Mouse (Mus musculus) urinary bladder, adult 2 months (tissue): ENCODE measurements around the gene Inpp5k. TPM values are rescaled to one million over a fixed set of nuclear protein-coding genes. Genes with fewer than 3 reads are reported as not detected.
"Not testable (repeated sequence)": the region's sequence is repeated elsewhere in the genome, so short reads cannot be mapped to it uniquely, and the experiment has no call there.

Source experiments
- DNase-seq: peaks from one replicate; pipeline ENCODE4 v3.0.0; 2022; ENCODE audit warnings: low spot score
- polyA plus RNA-seq: library from polyadenylated mRNA; depleted of rRNA; stranded (reverse); fragments of >200 nt; gene quantifications from 2 replicates; pipeline ENCODE4 v1.2.3, GENCODE M21; 2012; rRNA removed

The Inpp5k gene
- polyA plus RNA-seq, 1 experiment, result 68.7 TPM

DNA sequence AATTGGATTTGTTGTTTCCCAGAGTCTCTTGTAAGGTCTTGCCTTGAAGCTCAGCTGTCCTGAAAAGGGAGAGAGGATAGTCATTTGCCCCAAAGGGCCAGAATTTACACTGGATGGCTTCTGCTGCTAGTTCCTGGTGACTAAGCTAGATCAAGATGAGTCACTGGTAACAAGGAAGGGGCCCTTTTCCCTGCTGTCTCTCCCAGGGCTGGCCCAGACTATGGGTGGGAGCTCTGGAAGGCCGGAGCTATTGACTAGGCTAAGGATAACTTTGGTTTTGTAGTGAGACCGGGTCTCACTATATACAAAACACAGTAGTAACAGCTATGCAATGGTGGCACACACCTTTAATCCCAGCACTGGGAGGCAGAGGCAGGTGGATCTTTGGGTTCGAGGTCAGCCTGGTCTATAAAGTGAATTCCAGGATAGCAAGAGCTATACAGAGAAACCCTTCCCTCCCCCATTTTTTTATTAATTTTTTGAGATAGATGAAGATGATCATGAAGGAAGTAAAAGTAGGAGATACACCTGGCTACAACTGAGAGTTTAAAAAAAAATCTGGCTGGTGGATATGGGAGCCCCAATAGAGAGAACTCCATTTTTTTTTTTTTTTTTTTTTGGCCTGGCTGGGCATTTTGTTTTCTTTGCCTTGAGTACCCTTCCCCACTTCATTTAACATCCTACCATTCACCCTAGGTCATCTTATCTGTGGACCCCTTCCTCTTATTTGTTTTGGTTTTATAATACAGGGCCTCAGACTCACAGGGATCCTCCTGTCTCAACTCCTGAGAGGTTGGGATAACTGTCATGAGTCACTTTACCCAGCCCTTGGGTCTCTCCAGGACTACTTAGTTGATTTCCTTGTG, 47.3 kb downstream of the Inpp5k start:
- no peak for DNase-seq

DNA sequence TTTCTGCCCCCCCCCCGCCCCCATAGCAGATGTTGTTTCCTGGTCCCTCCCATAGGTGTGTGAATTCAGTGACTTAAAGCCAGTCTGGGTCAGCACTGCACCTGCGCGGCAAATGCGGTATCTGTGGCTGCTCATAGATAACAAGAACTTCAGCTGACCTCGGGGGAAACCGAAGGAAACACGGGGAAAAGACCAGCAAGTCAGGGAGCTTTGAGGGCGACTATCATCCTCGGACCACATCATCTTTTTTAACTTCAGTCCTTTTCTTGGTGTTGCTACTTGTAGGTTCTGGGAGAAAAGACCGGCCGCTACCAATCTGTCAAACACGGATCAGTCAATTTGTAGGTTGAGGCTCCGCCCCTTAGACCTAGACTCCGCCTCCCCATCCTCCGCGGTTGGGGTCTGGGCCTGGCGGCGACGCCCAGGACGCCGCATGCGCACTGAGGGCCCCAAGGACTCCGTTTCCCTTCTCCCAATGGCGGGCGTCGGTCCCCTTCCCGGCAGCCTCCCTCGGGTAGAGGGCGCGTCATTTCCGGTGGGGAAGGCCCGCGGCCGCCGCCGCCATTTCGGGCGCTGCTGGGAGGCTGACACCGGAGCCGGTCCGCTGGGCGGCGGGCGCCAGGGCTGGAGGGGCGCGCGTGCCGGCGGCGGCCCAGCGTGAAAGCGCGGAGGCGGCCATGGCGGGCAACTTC, 48.1 kb downstream of the Inpp5k start, which contains the start of gene Crk:
TSS of gene Crk (plus strand) at position 513 of the 692 bp plus-strand sequence.
- DNase-seq, result peak; percentile 98

DNA sequence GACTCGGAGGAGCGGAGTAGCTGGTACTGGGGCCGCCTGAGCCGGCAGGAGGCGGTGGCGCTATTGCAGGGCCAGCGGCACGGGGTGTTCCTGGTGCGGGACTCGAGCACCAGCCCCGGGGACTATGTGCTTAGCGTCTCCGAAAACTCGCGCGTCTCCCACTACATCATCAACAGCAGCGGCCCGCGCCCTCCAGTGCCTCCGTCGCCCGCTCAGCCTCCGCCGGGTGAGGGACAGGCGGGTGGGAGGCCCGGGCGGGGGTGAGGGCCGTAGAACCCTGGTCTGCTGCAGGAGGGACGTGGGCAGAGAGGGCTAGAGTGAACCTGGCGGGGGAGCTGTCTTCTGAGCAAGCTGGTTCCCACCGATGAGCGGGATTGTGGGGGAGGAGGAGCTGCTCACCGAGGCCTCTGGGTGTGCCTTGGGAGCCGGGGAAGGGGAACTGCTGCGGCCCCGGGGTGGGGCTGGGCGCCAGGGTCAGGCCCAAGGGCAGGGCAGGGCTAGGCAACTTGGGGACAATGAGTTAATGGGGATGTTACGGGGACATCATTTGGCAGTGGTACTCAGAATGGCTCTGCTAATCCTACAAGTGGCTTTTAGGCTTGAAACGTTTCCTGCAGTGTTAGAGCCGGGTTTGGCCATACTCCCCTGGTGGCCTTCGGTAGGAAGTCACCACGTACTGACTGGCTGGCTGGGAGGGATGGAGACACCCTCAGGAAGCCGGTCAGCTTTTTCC, 48.8 kb downstream of the Inpp5k start:
- DNase-seq, result no peak

DNA sequence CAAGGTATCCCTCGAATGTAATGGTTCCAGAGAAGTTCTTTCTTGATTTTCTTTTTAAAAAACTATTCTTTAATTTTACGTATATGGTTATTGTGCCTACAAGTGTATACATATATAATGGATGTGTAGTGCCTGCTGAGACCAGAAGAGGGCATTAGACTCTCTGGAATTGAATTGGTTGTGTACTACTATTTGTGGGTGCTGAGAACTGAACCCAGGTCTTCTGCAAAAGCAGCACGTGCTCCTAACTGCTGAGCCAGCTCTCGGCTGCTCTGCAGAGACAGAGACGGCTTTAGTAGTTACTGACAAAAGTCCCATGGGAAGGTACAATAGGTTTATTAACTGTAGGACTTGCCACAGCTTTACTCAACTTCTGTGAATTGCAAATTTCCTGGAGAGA, 53.7 kb downstream of the Inpp5k start:
- DNase-seq, result no peak

DNA sequence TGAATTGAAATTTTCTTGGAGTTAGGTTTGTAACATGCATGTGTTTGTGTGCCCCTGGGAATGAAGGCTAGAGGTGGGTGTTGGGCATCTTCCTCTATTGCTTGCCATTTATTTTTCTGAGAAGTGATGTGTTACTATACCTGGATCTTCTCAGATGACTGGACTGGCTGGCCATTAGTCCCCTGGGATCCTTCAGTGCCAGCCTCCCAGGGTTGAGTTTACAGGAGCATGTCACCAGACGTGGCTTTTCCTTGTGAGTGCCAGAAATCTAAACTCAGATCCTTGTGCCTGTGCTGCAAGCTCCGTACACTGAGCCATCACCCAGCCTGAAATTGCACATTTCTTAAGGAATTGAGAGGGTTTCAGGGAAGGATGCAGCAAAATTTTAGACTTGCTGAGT, 54.2 kb downstream of the Inpp5k start:
- DNase-seq, result no peak

DNA sequence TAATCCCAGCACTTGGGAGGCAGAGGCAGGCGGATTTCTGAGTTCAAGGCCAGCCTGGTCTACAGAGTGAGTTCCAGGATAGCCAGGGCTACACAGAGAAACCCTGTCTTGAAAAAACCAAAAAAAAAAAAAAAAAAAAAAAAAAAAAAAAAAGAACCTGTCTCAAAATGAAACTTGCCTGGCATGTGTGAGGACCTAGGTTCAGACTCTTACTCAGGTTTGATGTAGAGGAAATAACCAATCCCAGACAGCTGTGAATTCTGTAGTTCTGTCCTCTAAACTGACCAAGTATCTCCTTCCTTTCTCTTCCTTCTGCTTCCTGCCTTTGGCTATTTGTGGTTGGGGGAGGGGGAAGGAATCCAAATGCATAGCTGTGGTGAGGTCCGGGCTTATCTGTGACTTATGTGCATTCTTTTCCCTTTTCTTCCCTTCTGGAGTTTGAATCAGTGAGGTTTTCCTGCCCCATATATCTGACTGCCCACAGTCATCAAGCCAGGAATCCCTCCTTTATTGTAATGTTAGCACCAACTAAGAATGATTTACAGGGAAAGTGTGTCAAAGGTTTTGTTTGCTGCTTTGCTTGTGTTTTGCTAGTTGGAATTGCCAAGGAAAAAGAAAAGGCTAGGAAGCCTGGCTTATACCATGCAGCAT, 56.7 kb downstream of the Inpp5k start:
- DNase-seq, result no peak

DNA sequence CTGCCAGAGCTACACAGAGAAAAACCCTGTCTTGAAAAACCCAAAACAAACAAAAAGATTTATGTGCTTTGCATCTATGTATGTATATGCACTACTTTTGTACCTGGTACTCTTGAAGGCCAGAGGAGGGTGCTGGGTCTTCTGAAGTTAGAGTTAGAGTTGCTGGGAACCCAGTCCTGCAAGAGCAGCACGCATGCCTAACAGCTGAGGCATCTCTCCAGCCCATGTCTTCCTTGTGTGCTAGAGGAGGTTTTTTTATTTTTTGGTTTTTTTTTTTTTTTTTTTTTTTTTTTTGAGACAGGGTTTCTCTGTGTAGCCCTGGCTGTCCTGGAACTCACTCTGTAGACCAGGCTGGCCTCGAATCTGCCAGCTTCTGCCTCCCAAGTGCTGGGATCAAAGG, 57.3 kb downstream of the Inpp5k start:
- DNase-seq, result no peak

DNA sequence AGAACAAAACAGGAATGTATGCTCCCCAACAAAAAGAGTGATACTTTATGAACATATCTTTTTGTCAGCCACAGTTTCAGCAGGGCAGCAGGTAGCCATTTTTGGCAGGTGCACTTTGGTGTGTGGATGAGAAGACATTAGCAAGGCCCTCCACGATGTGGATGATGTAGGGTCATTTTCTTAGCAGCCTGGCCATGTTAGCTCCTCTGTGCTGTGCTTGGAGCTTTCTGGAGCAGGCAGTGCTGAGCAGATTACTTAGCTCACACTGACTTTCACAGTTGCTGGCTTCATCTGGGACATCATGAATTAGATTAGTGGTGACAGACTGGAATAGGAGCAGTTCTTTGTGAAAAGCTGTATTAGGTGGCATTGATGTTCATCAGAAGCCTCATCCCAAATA, 59.2 kb downstream of the Inpp5k start:
- no peak for DNase-seq

DNA sequence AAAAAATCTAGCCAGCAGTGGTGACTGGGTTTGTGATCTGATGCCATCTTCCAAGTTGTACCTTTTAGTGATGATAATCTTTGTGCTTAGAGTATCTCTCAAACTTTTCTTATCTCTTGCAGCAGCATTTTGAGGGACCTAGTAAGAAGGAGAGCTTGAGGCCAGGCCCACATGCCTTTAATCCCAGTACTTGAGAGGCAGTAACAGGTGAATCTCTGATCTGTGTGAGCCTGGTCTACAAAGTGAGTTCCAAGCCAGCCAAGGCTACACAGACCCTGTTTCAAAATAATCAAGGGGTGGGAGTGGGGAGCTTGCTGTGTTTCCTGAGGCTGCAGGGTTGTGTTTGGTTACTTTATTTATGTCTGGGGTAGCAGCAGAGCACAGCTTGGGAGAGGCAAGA, 60.3 kb downstream of the Inpp5k start:
- no peak for DNase-seq

DNA sequence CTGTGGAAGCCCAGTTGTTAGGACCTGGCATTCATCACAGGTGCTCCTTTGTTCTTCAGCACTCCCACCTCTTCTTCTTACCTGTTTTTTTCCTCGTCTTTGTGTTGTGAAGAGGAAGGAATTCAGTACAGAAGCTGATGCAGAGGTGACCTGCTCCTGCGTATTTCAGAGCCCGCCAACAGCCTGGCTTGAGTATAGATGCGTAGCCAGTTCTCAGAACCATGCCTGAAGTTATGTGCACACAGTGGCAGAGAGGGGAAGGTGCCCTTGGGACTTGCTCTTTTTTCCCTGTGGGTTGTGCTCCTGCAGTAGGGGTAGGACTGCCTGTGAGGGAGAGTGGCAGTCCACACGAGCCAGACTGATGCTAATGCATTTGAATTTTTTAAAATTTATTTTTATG, 62.8 kb downstream of the Inpp5k start:
- DNase-seq, result no peak

DNA sequence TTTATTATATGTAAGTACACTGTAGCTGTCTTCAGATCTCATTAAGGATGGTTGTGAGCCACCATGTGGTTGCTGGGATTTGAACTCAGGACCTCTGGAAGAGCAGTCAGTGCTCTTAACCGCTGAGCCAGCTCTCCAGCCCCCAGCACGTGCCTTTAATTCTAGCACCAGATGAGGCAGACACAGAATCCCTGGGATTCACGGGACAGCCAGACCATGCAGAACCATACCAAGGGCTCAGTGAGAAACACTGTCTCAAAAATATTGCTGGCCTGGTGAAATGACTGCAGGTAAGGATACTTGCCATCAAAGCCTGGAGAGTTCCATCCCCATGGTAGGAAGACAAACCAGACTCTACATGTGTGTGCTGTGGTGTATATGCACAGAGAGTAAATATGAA, 66.7 kb downstream of the Inpp5k start:
- not testable (repeated sequence) for DNase-seq

Other genes starting within 250 kb of the Inpp5k start
- 85.3 and 147 TPM in 2 replicates for gene Serpinf1, start 208.3 kb upstream of the Inpp5k start, polyA plus RNA-seq
- 0.07 and 0.14 TPM in 2 replicates for gene Serpinf2, start 191.4 kb upstream of the Inpp5k start, polyA plus RNA-seq
- 8.5 and 13.0 TPM in 2 replicates for gene Wdr81, start 176.3 kb upstream of the Inpp5k start, polyA plus RNA-seq
- 12.1 and 12.6 TPM in 2 replicates for gene Tlcd2, start 169.3 kb upstream of the Inpp5k start, polyA plus RNA-seq
- 75.7 and 79.3 TPM in 2 replicates for gene Prpf8, start 144.2 kb upstream of the Inpp5k start, polyA plus RNA-seq
- 6.4 and 7.2 TPM in 2 replicates for gene Rilp, start 120.9 kb upstream of the Inpp5k start, polyA plus RNA-seq
- gene Scarf1, start 117.4 kb upstream of the Inpp5k start, polyA plus RNA-seq, result 4.9 and 6.4 TPM in 2 replicates
- 11.3 and 12.5 TPM in 2 replicates for gene Slc43a2, start 99.3 kb upstream of the Inpp5k start, polyA plus RNA-seq
- 148 and 178 TPM in 2 replicates for gene Pitpna, start 42.9 kb upstream of the Inpp5k start, polyA plus RNA-seq
- 126 and 135 TPM in 2 replicates for gene Myo1c, start 19.5 kb downstream of the Inpp5k start, polyA plus RNA-seq
- 84.0 and 86.6 TPM in 2 replicates for gene Crk, start 48.3 kb downstream of the Inpp5k start, polyA plus RNA-seq
- 334 and 359 TPM in 2 replicates for gene Ywhae, start 101.9 kb downstream of the Inpp5k start, polyA plus RNA-seq
- gene Doc2b, start 165.1 kb downstream of the Inpp5k start, polyA plus RNA-seq, result 0.59 and 0.99 TPM in 2 replicates